Mouse (Mus musculus) lung, postnatal 36 days (tissue): ENCODE results near the gene Ttc7b.

ENCODE experiments used
- DNase-seq: peaks from one replicate; pipeline ENCODE4 v3.0.0; 2022; ENCODE audit warnings: mixed read lengths

The Ttc7b gene

DNA sequence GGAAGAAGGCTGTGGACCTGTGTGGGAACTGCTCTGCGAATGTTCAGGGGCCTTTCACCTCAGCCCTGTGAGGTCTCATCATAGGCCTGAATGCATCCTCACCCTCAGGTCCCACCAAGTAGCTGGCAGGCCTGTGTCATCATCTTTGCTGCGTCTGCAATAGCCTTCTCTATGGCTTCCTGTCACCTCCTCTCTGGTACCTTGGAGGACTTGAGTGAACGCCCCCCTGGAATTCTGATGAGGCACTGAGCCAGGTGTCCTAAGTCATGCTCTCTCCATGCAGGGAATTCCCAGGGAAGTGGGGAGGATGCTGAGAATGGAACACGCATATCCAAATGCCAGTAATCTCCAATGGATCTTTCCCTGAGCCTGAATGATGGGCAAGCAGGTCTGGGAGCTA is 255.7 kb downstream of the Ttc7b start:
- DNase-seq = no peak

DNA sequence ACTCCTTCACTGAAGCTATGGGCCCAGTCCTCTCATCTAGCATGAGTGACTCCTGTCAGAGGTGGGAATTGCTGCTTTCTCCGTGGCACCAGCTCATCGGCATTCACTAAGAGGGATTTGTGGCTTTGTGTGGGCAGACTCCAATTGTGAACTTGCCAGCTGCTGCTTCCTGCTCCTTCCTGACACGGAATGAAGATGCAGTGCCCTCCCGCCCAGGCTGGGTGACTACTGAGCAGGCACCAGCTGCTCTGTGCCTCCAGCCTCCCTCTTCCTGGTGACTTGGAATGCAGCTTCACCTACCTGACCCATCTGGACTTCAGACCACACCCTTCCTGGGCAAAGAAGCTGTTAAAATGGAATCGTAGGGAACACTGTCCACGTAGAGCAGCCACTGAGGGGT is 257.8 kb downstream of the Ttc7b start:
- DNase-seq = no peak

DNA sequence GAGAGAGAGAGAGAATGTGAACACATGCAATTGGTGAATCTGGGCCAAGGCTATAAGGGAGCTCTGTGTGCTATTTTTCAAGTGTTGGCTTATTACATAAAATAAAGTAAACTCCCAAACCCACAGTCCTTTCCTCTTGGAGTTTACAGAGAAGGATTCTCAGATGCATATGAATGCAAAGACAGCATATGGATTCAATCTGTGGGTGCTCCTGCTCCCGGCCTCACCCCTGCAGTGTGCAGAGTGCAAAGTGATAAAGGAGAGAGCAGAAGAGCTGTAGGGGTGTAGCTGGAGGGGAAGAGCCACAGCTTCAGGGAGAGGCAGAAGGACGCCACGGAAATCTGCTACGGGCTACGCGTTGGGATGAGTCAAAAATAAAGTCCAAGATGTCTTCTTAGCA is 258.9 kb downstream of the Ttc7b start:
- DNase-seq = no peak

DNA sequence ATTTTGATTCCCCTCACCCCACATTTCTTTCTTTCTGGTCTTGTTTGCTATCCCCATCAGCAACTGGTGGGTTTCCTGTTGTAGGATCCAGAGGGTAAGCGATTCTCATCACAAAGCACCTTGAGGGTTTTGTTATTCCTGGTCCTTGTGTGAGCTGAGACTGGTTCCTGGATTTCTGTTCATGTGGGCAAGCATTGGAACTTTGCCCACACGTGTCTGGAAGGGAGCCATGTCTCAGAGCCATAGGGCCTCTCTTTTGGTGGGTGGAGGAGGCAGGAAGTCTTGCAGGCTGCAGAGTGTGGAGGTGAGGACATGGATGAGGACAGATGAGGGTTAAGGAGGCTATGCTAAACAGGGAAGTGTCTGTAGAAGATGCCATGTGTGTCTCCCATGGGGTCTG is 260.5 kb downstream of the Ttc7b start:
- DNase-seq = no peak

DNA sequence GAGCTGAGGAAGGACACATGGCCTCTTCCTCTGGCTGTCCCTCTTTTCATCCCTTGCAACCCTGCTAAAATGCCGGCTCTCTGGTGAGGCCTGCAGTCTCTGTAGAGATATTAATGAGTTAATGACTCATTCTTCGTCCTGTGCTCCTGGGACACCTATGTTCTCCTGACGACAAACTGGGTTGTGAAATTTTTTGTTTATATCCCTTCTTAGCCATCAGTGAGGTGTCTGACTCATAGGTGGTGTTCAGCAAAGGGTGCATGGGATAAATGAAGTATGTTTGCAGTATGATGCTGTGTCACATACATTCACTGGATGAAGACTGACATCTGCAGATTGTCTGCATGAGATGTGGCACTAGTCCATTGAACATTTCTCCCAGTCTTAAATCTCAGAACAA is 262.8 kb downstream of the Ttc7b start:
- no peak for DNase-seq

DNA sequence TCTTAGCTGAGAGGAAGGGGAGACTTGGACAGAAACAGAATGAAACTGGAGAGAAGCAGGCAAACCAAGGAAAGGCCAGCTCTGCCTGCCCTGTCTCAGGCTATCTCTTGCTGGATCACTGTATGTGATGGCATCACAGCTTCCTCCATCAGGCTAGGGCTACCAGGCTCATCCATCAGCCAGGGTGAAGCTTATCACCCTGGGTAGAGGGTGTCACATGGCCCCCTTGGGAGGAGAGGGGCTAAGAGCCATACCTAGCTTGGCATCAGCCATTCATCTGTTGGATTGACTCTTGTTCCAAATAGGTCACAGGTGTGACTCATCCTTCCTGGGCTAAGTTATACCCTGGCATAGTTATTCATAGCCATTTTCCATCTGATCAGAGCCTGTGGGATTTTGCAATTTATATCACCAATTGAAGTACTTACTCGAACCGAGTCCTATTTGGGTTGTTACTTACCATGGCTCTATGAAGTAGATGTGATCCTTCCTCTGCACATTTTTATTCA is 265.1 kb downstream of the Ttc7b start:
- DNase-seq = no peak

DNA sequence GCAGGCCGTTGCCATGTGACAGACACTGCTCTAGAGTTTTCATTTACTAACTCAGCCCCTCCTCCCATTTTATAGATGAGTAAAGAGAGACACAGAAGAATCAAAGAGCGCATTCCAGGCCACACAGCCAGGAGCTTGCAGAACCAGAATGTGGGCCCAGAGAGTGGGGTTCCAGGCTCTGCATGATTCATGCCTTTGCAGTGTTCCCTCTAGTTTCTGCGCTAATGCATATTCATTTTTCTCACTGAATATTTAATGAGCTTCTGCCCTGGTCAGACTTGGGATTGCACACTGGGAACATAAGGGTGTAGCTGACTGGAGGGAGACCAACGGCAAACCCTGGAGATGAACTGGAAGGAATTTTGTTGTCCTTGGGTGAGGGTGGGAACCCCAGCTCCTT is 266.2 kb downstream of the Ttc7b start:
- no peak for DNase-seq
